Comparison of ENCODE assay signal across 33 mouse cellular contexts in genomic region chr19:30252253-30252652, GRCm38 (mm10). TPM values are rescaled to one million over a fixed set of nuclear protein-coding genes. Genes with fewer than 3 reads are reported as not detected.
DNase-seq lines count a peak whose midpoint lies in the region; ATAC-seq and TF ChIP-seq lines count a peak whose summit lies in the region.
"Had no signal": no experiment of that assay in that cellular context is flagged by ENCODE, and none has a peak within 500 bp of the region (broad histone marks: within the 10 kb centered on the region; RNA-seq: fewer than 3 reads in every experiment).

No protein-coding gene starts in this region.

- H3K4me1 ChIP-seq in lung, embryonic 14.5 days (ENCODE audit: insufficient read depth): peaks cover 5% of the 10 kb centered on the region; the same call in 1 of the 2 replicates
- H3K4me1 ChIP-seq in lung, postnatal 0 days (ENCODE audit: insufficient read depth, low read depth, low read length): no peaks in the 10 kb centered on the region
- no peaks in the 10 kb centered on the region for H3K4me1 ChIP-seq in hindbrain, embryonic 16.5 days (ENCODE audit: control insufficient read depth, insufficient read depth, low read depth, low read length)
- H3K4me1 ChIP-seq: embryonic facial prominence, embryonic 12.5 days; embryonic facial prominence, embryonic 15.5 days; forebrain, embryonic 15.5 days had no signal

- WGBS in lung, embryonic 14.5 days: 58% methylated on average over 2 of the region's 2 CpGs
- 52% methylated on average over 2 of the region's 2 CpGs for WGBS in lung, postnatal 0 days
- WGBS in hindbrain, embryonic 16.5 days: 81% methylated on average over 2 of the region's 2 CpGs

- peak; percentile 49 for DNase-seq in lung, embryonic 14.5 days
- DNase-seq in lung, postnatal 0 days (ENCODE audit: low spot score): peak; percentile 66
- DNase-seq in lung, postnatal 25 days (ENCODE audit: low spot score): peak; percentile 51
- DNase-seq in layer of hippocampus, adult 8-10 months (ENCODE audit: low spot score in 2 of 2): no peak
- no peak for DNase-seq in right cerebral cortex, postnatal 14 days
- DNase-seq in Muller cell, postnatal 12 days (ENCODE audit: inconsistent ontology term): no peak
- DNase-seq: adrenal gland, postnatal 10 days; adrenal gland, postnatal 36 days; cerebellum, adult 18-20 months; cerebellum, adult 9-10 months; cerebellum, postnatal 14 days; gastrocnemius, postnatal 10 days; gastrocnemius, postnatal 36 days; heart, adult 2 months; heart, postnatal 14 days; heart, postnatal 4 days had no signal

- peak; percentile 76 for ATAC-seq in lung, embryonic 14.5 days (ENCODE audit: insufficient read depth)
- ATAC-seq in lung, postnatal 0 days: peak; percentile 93
- no peak for ATAC-seq in hindbrain, embryonic 16.5 days
- ATAC-seq: activated CD4-positive, CD25-positive, alpha-beta regulatory T cell, adult 4 months; CD4-positive, CD25-positive, alpha-beta regulatory T cell, adult 4 months; forebrain, embryonic 15.5 days had no signal

- no peaks in the 10 kb centered on the region for H3K9me3 ChIP-seq in lung, embryonic 14.5 days (ENCODE audit: low read depth, low read length)
- H3K9me3 ChIP-seq in lung, postnatal 0 days (ENCODE audit: low read length): no peaks in the 10 kb centered on the region
- no peaks in the 10 kb centered on the region for H3K9me3 ChIP-seq in hindbrain, embryonic 16.5 days (ENCODE audit: control insufficient read depth, low read length)
- H3K9me3 ChIP-seq: embryonic facial prominence, embryonic 12.5 days; embryonic facial prominence, embryonic 15.5 days; forebrain, embryonic 15.5 days; heart, embryonic 10.5 days; heart, embryonic 13.5 days had no signal

- TF ChIP-seq CTCF in lung, embryonic 14.5 days (IDR thresholded peaks at IDR 0.05; ENCODE audit: low read depth): no peak
- TF ChIP-seq CTCF in lung, postnatal 0 days (IDR thresholded peaks at IDR 0.05): no peak

- H3K4me2 ChIP-seq in lung, embryonic 14.5 days: no peak overlapping the region
- H3K4me2 ChIP-seq in lung, postnatal 0 days (replicated peaks; ENCODE audit: low read depth, low read length): no peak overlapping the region
- no peak overlapping the region for H3K4me2 ChIP-seq in hindbrain, embryonic 16.5 days (ENCODE audit: low read length)
- H3K4me2 ChIP-seq: embryonic facial prominence, embryonic 12.5 days; embryonic facial prominence, embryonic 15.5 days; forebrain, embryonic 15.5 days; heart, embryonic 13.5 days; hindbrain, embryonic 14.5 days had no signal

- no peaks in the 10 kb centered on the region for H3K27me3 ChIP-seq in lung, embryonic 14.5 days (ENCODE audit: insufficient read depth, low read length)
- H3K27me3 ChIP-seq in lung, postnatal 0 days (replicated peaks; ENCODE audit: insufficient read depth, low read length): no peaks in the 10 kb centered on the region
- H3K27me3 ChIP-seq in hindbrain, embryonic 16.5 days (replicated peaks; ENCODE audit: control insufficient read depth, insufficient read depth, low read length): no peaks in the 10 kb centered on the region
- H3K27me3 ChIP-seq: embryonic facial prominence, embryonic 12.5 days; embryonic facial prominence, embryonic 15.5 days; forebrain, embryonic 15.5 days had no signal

- no peak overlapping the region for H3K9ac ChIP-seq in lung, embryonic 14.5 days
- H3K9ac ChIP-seq in lung, postnatal 0 days (replicated peaks; ENCODE audit: low read depth): no peak overlapping the region
- no peak overlapping the region for H3K9ac ChIP-seq in hindbrain, embryonic 16.5 days (ENCODE audit: low read depth, low read length)
- H3K9ac ChIP-seq: embryonic facial prominence, embryonic 12.5 days; embryonic facial prominence, embryonic 15.5 days; forebrain, embryonic 15.5 days; heart, embryonic 13.5 days; hindbrain, embryonic 14.5 days had no signal

- TF ChIP-seq EP300 in lung, postnatal 0 days (IDR thresholded peaks at IDR 0.05): peak; percentile 77

- H3K27ac ChIP-seq in lung, embryonic 14.5 days (ENCODE audit: low read depth): peak overlapping the region; percentile 52; the same call in 1 of the 2 replicates
- H3K27ac ChIP-seq in lung, postnatal 0 days (ENCODE audit: low read length): no peak overlapping the region; the same call in 1 of the 2 replicates
- H3K27ac ChIP-seq in hindbrain, embryonic 16.5 days (ENCODE audit: low read depth, low read length): no peak overlapping the region
- H3K27ac ChIP-seq: embryonic facial prominence, embryonic 12.5 days; embryonic facial prominence, embryonic 15.5 days; forebrain, embryonic 15.5 days; heart, adult 2 months; heart, embryonic 10.5 days; heart, embryonic 13.5 days; hindbrain, embryonic 14.5 days had no signal

- no peaks in the 10 kb centered on the region for H3K36me3 ChIP-seq in lung, embryonic 14.5 days (ENCODE audit: insufficient read depth)
- no peaks in the 10 kb centered on the region for H3K36me3 ChIP-seq in lung, postnatal 0 days (ENCODE audit: insufficient read depth, low read length)
- no peaks in the 10 kb centered on the region for H3K36me3 ChIP-seq in hindbrain, embryonic 16.5 days (ENCODE audit: control insufficient read depth, insufficient read depth, low read length)
- H3K36me3 ChIP-seq: embryonic facial prominence, embryonic 12.5 days; embryonic facial prominence, embryonic 15.5 days; forebrain, embryonic 15.5 days; heart, embryonic 10.5 days; heart, embryonic 13.5 days had no signal

- no peak overlapping the region for H3K4me3 ChIP-seq in lung, embryonic 14.5 days (ENCODE audit: low read depth, low read length)
- no peak overlapping the region for H3K4me3 ChIP-seq in lung, postnatal 0 days (ENCODE audit: low read depth, low read length)
- H3K4me3 ChIP-seq in hindbrain, embryonic 16.5 days (ENCODE audit: low read length): no peak overlapping the region
- H3K4me3 ChIP-seq: embryonic facial prominence, embryonic 12.5 days; embryonic facial prominence, embryonic 15.5 days; forebrain, embryonic 15.5 days; heart, adult 2 months; heart, embryonic 10.5 days; heart, embryonic 13.5 days had no signal

RNA-seq across cellular contexts. Expression of gene Mbl2, which starts 19.5 kb away (rescaled TPM):
- not detected in 2 replicates for polyA plus RNA-seq in lung, embryonic 14.5 days (2014; fragmentation: Nextera tagmentation; extraction: Ambion mirVana)
- polyA plus RNA-seq in lung, postnatal 0 days (2015; fragmentation: Nextera tagmentation; extraction: Ambion mirVana): not detected in 2 replicates
- total RNA-seq in layer of hippocampus, adult 8-10 months (2022): not detected
- 0.14 TPM in 1 of 2 replicates, not detected in the other for polyA plus RNA-seq in hindbrain, embryonic 16.5 days (2015; fragmentation: Nextera tagmentation; extraction: Ambion mirVana)
- total RNA-seq: adrenal gland, adult 18-20 months; adrenal gland, postnatal 36 days; common myeloid progenitor, adult 5-6 weeks; gastrocnemius, postnatal 10 days; gastrocnemius, postnatal 36 days; granulocyte monocyte progenitor cell, adult 5-6 weeks; heart, adult 2 months; heart, postnatal 14 days; heart, postnatal 4 days; MEL had no signal
- polyA plus RNA-seq: activated CD4-positive, CD25-positive, alpha-beta regulatory T cell, adult 4 months; C2C12; CD4-positive, CD25-positive, alpha-beta regulatory T cell, adult 4 months; embryonic facial prominence, embryonic 12.5 days; forebrain, embryonic 11.5 days; forebrain, embryonic 15.5 days; heart, adult 2 months; heart, embryonic 13.5 days; heart, embryonic 16.5 days; hindbrain, embryonic 11.5 days; hindbrain, embryonic 14.5 days had no signal

Comparison
In these comparisons a context has a peak if more than half of its experiments do, and no peak if none do; other contexts are left out.
1. DNase-seq: peak in lung, embryonic 14.5 days (single experiment), lung, postnatal 0 days (single experiment) and lung, postnatal 25 days (single experiment); none in layer of hippocampus, adult 8-10 months (0 of 2), right cerebral cortex, postnatal 14 days (single experiment) and Muller cell, postnatal 12 days (single experiment).